ENCODE assay signal across 9 mouse cellular contexts in genomic region chr2:167300943-167301497, GRCm38 (mm10). TPM values are rescaled to one million over a fixed set of nuclear protein-coding genes. Genes with fewer than 3 reads are reported as not detected.
DNase-seq lines count a peak whose midpoint lies in the region; ATAC-seq lines count a peak whose summit lies in the region.
"Had no signal": no experiment of that assay in that cellular context is flagged by ENCODE, and none has a peak within 500 bp of the region (broad histone marks: within the 10 kb centered on the region; RNA-seq: fewer than 3 reads in every experiment).

No protein-coding gene starts in this region.

- no peak for ATAC-seq in forebrain, embryonic 16.5 days

- H3K27ac ChIP-seq in forebrain, embryonic 16.5 days (ENCODE audit: low read length) = no peak overlapping the region

- H3K4me1 ChIP-seq in forebrain, embryonic 16.5 days (replicated peaks; ENCODE audit: control insufficient read depth, insufficient read depth, low read length) = peaks cover 10% of the 10 kb centered on the region

- no peaks in the 10 kb centered on the region for H3K27me3 ChIP-seq in forebrain, embryonic 16.5 days (replicated peaks; ENCODE audit: control insufficient read depth, insufficient read depth, low read length)
- H3K27me3 ChIP-seq: neural tube, embryonic 12.5 days had no signal

- no peak overlapping the region for H3K9ac ChIP-seq in forebrain, embryonic 16.5 days (replicated peaks; ENCODE audit: low read depth, low read length)
- H3K9ac ChIP-seq: neural tube, embryonic 12.5 days had no signal

- H3K4me3 ChIP-seq in forebrain, embryonic 16.5 days (replicated peaks; ENCODE audit: low read length) = no peak overlapping the region
- H3K4me3 ChIP-seq: neural tube, embryonic 12.5 days had no signal

- H3K9me3 ChIP-seq in forebrain, embryonic 16.5 days (ENCODE audit: control insufficient read depth, low read length) = no peaks in the 10 kb centered on the region
- H3K9me3 ChIP-seq: neural tube, embryonic 12.5 days had no signal

- 91% methylated on average over 21 of the region's 21 CpGs for WGBS in forebrain, embryonic 16.5 days

- DNase-seq in gastrocnemius, adult 8-10 months (ENCODE audit: low spot score in 2 of 2) = peak; percentile 1
- DNase-seq in gastrocnemius, postnatal 14 days = no peak
- DNase-seq in lung, postnatal 10 days = peak; percentile 0
- DNase-seq in lung, postnatal 14 days = no peak
- peak; percentile 8 for DNase-seq in adrenal gland, adult 8-10 months
- DNase-seq in cerebellum, adult 9-11 months = peak; percentile 40
- no peak for DNase-seq in lung, postnatal 25 days (ENCODE audit: low spot score)

- intact Hi-C loops in gastrocnemius, postnatal 14 days (cut with DNase I; ENCODE audit: low total_unique reads) = loop anchor here (5.0 kb wide), 1 partner anchor 36 kb away; no protein-coding TSS in a partner anchor

- H3K4me2 ChIP-seq in forebrain, embryonic 16.5 days (ENCODE audit: low read length) = no peak overlapping the region
- H3K4me2 ChIP-seq: neural tube, embryonic 12.5 days had no signal

- H3K36me3 ChIP-seq in forebrain, embryonic 16.5 days (ENCODE audit: control insufficient read depth, insufficient read depth) = no peaks in the 10 kb centered on the region

RNA-seq across cellular contexts. Expression of gene B4galt5, which starts 48.0 kb away (rescaled TPM):
- total RNA-seq in gastrocnemius, adult 8-10 months (2022) = 10 to 100 TPM in 1 of 4 experiments, 1 to 10 TPM in 3; 6.2 to 13.3 (median 8.8) TPM
- total RNA-seq in gastrocnemius, postnatal 14 days (2021) = 10 to 100 TPM; 15.0 to 17.6 TPM
- 100 to 1,000 TPM in 2 of 4 experiments, 10 to 100 TPM in 2; 85.7 to 181 (median 114) TPM for total RNA-seq in adrenal gland, adult 8-10 months (2022)
- polyA plus RNA-seq in forebrain, embryonic 16.5 days (2015; fragmentation: Nextera tagmentation; extraction: Ambion mirVana) = 9.9 and 12.5 TPM in 2 replicates

Comparison
In these comparisons a context has a peak if more than half of its experiments do, and no peak if none do; other contexts are left out.
1. DNase-seq: peak in gastrocnemius, adult 8-10 months (2 of 2), lung, postnatal 10 days (single experiment), adrenal gland, adult 8-10 months (single experiment) and cerebellum, adult 9-11 months (single experiment); none in gastrocnemius, postnatal 14 days (single experiment), lung, postnatal 14 days (single experiment) and lung, postnatal 25 days (single experiment).
2. RNA of gene B4galt5, which starts 48.0 kb away (total RNA-seq): 85.7 to 181 TPM in adrenal gland, adult 8-10 months; 15.0 to 17.6 TPM in gastrocnemius, postnatal 14 days and 6.2 to 13.3 TPM in gastrocnemius, adult 8-10 months; every median in the first group is over 4 times any median in the second.